ENCODE assay signal across 15 mouse cellular contexts in genomic region chr16:77537351-77537750, GRCm38 (mm10).
DNase-seq lines count a peak whose midpoint lies in the region; ATAC-seq and TF ChIP-seq lines count a peak whose summit lies in the region.
"Had no signal": no experiment of that assay in that cellular context is flagged by ENCODE, and none has a peak within 500 bp of the region (broad histone marks: within the 10 kb centered on the region; RNA-seq: fewer than 3 reads in every experiment).

No protein-coding gene starts in this region.

- no peak overlapping the region for H3K9ac ChIP-seq in kidney, embryonic 15.5 days
- H3K9ac ChIP-seq in hindbrain, embryonic 12.5 days = no peak overlapping the region
- H3K9ac ChIP-seq in midbrain, embryonic 15.5 days = peak overlapping the region; percentile 40
- no peak overlapping the region for H3K9ac ChIP-seq in liver, postnatal 0 days (replicated peaks)
- H3K9ac ChIP-seq: liver, embryonic 15.5 days; stomach, embryonic 15.5 days had no signal

- no peak for ATAC-seq in kidney, embryonic 15.5 days (replicated peaks; ENCODE audit: low FRiP score)
- ATAC-seq in hindbrain, embryonic 12.5 days (ENCODE audit: low FRiP score) = peak; percentile 68; the same call in 1 of the 2 replicates
- peak; percentile 71 for ATAC-seq in midbrain, embryonic 15.5 days (replicated peaks)
- ATAC-seq in liver, postnatal 0 days = no peak

- no peaks in the 10 kb centered on the region for H3K36me3 ChIP-seq in kidney, embryonic 15.5 days
- no peaks in the 10 kb centered on the region for H3K36me3 ChIP-seq in hindbrain, embryonic 12.5 days
- H3K36me3 ChIP-seq in midbrain, embryonic 15.5 days (replicated peaks) = no peaks in the 10 kb centered on the region
- no peaks in the 10 kb centered on the region for H3K36me3 ChIP-seq in liver, postnatal 0 days (replicated peaks; ENCODE audit: insufficient read depth, low read length)
- H3K36me3 ChIP-seq: G1E; liver, embryonic 15.5 days; stomach, embryonic 15.5 days had no signal

- H3K4me1 ChIP-seq in kidney, embryonic 15.5 days = no peaks in the 10 kb centered on the region
- H3K4me1 ChIP-seq in hindbrain, embryonic 12.5 days = peaks cover 13% of the 10 kb centered on the region
- peaks cover 15% of the 10 kb centered on the region for H3K4me1 ChIP-seq in midbrain, embryonic 15.5 days
- no peaks in the 10 kb centered on the region for H3K4me1 ChIP-seq in liver, postnatal 0 days (ENCODE audit: insufficient read depth)
- H3K4me1 ChIP-seq: liver, embryonic 15.5 days; megakaryocyte, embryonic 14.5 days; stomach, embryonic 15.5 days had no signal

- WGBS in kidney, embryonic 15.5 days = 74% methylated on average over 4 of the region's 4 CpGs
- WGBS in hindbrain, embryonic 12.5 days = 67% methylated on average over 4 of the region's 4 CpGs
- 46% methylated on average over 4 of the region's 4 CpGs for WGBS in midbrain, embryonic 15.5 days
- WGBS in liver, postnatal 0 days (ENCODE audit: insufficient replicate concordance) = 79% methylated on average over 4 of the region's 4 CpGs

- TF ChIP-seq CTCF in liver, postnatal 0 days (IDR thresholded peaks at IDR 0.05; ENCODE audit: low read depth) = no peak

- H3K4me3 ChIP-seq in kidney, embryonic 15.5 days (replicated peaks) = no peak overlapping the region
- 0 out of 2 replicates have a peak overlapping the region, but pooled peaks have one; percentile 17 for H3K4me3 ChIP-seq in hindbrain, embryonic 12.5 days
- H3K4me3 ChIP-seq in midbrain, embryonic 15.5 days = peak overlapping the region; percentile 36
- no peak overlapping the region for H3K4me3 ChIP-seq in liver, postnatal 0 days (ENCODE audit: low read depth, low read length)
- H3K4me3 ChIP-seq: liver, embryonic 15.5 days; megakaryocyte, embryonic 14.5 days; stomach, embryonic 15.5 days had no signal

- H3K4me2 ChIP-seq in kidney, embryonic 15.5 days = peak overlapping the region; percentile 38; the same call in 1 of the 2 replicates
- peak overlapping the region; percentile 47 for H3K4me2 ChIP-seq in hindbrain, embryonic 12.5 days (replicated peaks)
- H3K4me2 ChIP-seq in midbrain, embryonic 15.5 days = peak overlapping the region; percentile 55
- H3K4me2 ChIP-seq in liver, postnatal 0 days (ENCODE audit: low read depth, low read length) = no peak overlapping the region
- H3K4me2 ChIP-seq: liver, embryonic 15.5 days; stomach, embryonic 15.5 days had no signal

- H3K27me3 ChIP-seq in kidney, embryonic 15.5 days = no peaks in the 10 kb centered on the region
- no peaks in the 10 kb centered on the region for H3K27me3 ChIP-seq in hindbrain, embryonic 12.5 days
- no peaks in the 10 kb centered on the region for H3K27me3 ChIP-seq in midbrain, embryonic 15.5 days (replicated peaks)
- no peaks in the 10 kb centered on the region for H3K27me3 ChIP-seq in liver, postnatal 0 days (ENCODE audit: insufficient read depth, low read length)
- H3K27me3 ChIP-seq: liver, embryonic 15.5 days; megakaryocyte, embryonic 14.5 days; stomach, embryonic 15.5 days had no signal

- no peak overlapping the region for H3K27ac ChIP-seq in kidney, embryonic 15.5 days
- H3K27ac ChIP-seq in hindbrain, embryonic 12.5 days = peak overlapping the region; percentile 95
- H3K27ac ChIP-seq in midbrain, embryonic 15.5 days = peak overlapping the region; percentile 97
- H3K27ac ChIP-seq in liver, postnatal 0 days (ENCODE audit: low read depth) = no peak overlapping the region
- H3K27ac ChIP-seq: liver, embryonic 15.5 days; stomach, embryonic 15.5 days had no signal

- no peak for TF ChIP-seq EP300 in liver, postnatal 0 days (IDR thresholded peaks at IDR 0.05; ENCODE audit: low read depth)

- DNase-seq in kidney, adult 9 months = no peak
- peak; percentile 18 for DNase-seq in brain, embryonic 18.5 days (ENCODE audit: low read depth, low spot score)
- no peak for DNase-seq in spleen, postnatal 36 days (ENCODE audit: low spot score in 2 of 2)
- DNase-seq in thymus, postnatal 25 days = no peak
- no peak for DNase-seq in liver, postnatal 0 days
- DNase-seq: heart, postnatal 14 days; kidney, postnatal 10 days; thymus, postnatal 14 days had no signal

- no peaks in the 10 kb centered on the region for H3K9me3 ChIP-seq in kidney, embryonic 15.5 days (replicated peaks)
- no peaks in the 10 kb centered on the region for H3K9me3 ChIP-seq in hindbrain, embryonic 12.5 days (replicated peaks)
- H3K9me3 ChIP-seq in midbrain, embryonic 15.5 days = no peaks in the 10 kb centered on the region
- no peaks in the 10 kb centered on the region for H3K9me3 ChIP-seq in liver, postnatal 0 days (ENCODE audit: low read length)
- H3K9me3 ChIP-seq: liver, embryonic 15.5 days; stomach, embryonic 15.5 days had no signal

Comparison
In these comparisons a context has a peak if more than half of its experiments do, and no peak if none do; other contexts are left out.
1. ATAC-seq: peak in hindbrain, embryonic 12.5 days (single experiment) and midbrain, embryonic 15.5 days (single experiment); none in kidney, embryonic 15.5 days (single experiment) and liver, postnatal 0 days (single experiment).
2. H3K27ac ChIP-seq: peak in hindbrain, embryonic 12.5 days (single experiment) and midbrain, embryonic 15.5 days (single experiment); none in kidney, embryonic 15.5 days (single experiment) and liver, postnatal 0 days (single experiment).
3. H3K4me3 ChIP-seq: peak in hindbrain, embryonic 12.5 days (single experiment) and midbrain, embryonic 15.5 days (single experiment); none in kidney, embryonic 15.5 days (single experiment) and liver, postnatal 0 days (single experiment).